Mouse (Mus musculus) kidney, adult 2 months (tissue): ENCODE measurements around the gene Ski.

Source experiments
- CTCF ChIP-seq: fragments of 200-500 bp; conservative IDR thresholded peaks from 2 replicates; pipeline ENCODE4 v1.5.1; 2011; ENCODE audit warnings: low read depth, mild to moderate bottlenecking, control low read depth, low read length, moderate library complexity, mixed read lengths; ENCODE audit not compliant: insufficient read depth, insufficient read length
- POLR2A ChIP-seq: fragments of 200-500 bp; IDR thresholded peaks from one replicate; pipeline ENCODE4 v1.6.1; 2011; ENCODE audit warnings: low read depth, low read length, control low read depth

DNA sequence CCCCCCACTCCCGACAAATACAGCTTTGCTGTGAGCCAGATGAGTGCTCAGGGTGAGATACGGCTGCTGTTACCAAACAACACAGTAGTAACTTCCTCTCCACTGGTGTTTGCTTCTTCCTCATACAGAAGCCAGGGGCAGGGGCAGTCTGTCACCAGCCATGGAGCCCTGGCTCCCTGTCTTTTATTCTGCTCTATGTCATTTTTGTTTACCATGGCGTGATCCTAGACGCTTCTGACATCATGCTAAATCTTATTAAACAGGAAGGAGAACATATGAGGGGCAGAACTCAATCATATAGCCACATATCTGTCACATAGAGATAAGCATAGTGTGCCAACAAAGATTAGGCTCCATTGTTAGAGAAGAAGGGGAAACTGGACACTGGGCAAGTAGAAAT, 105.8 kb downstream of the Ski start:
- TF ChIP-seq POLR2A (no peak), CTCF (no peak)
